Mouse (Mus musculus) fat pad, adult 2 months (tissue): ENCODE results near the gene Btbd35f26.
"Not testable (repeated sequence)": the region's sequence is repeated elsewhere in the genome, so short reads cannot be mapped to it uniquely, and the experiment has no call there.

Source experiments
- DNase-seq: peaks from one replicate; pipeline ENCODE4 v3.0.0-alpha.2; 2011; ENCODE audit warnings: low read depth, low spot score; ENCODE audit errors: extremely low read depth

Gene Btbd35f26

GRCm38 (mm10) chrX:31336154-31336553 lies at the start of gene Btbd35f26:
TSS of gene Btbd35f26 (plus strand) at chrX:31336454.
- DNase-seq, result not testable (repeated sequence)

DNA sequence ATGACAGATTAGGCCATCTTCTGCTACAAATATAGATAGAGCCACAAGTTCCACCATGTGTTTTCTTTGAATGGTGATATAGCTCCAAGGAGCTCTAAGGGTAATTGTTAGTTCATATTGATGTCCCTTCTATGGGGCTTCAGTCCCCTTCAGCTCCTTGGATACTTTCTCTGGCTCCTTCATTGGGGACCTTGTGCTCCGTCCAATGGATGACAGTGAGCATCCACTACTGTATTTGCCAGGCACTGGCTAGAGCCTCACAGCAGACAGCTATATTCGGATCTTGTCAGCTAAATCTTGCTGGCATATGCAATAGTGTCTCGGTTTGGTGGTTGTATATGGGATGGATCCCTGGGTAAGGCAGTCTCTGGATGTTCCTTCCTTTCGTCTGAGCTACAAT lies 5.7 kb downstream of the Btbd35f26 start:
- DNase-seq, result not testable (repeated sequence)

GRCm38 (mm10) chrX:31383818-31384217 lies 47.6 kb downstream of the Btbd35f26 start, which contains the start of gene Btbd35f19:
TSS of gene Btbd35f19 (minus strand) at chrX:31383918.
- DNase-seq, result not testable (repeated sequence)
